Mouse (Mus musculus) midbrain, embryonic 15.5 days (tissue): Measurements from ENCODE around the gene Brms1. TPM values are rescaled to one million over a fixed set of nuclear protein-coding genes. Genes with fewer than 3 reads are reported as not detected.

ENCODE experiments used
- ATAC-seq: fragments of 200-750 bp; cut with Nextera tagmentation; replicated peaks from 2 replicates; pipeline ENCODE4 v1.8.0; 2017; ENCODE audit warnings: moderate TSS enrichment
- H3K27ac ChIP-seq: fragments of 300-500 bp; sonication (generic); 2 replicates; pipeline ENCODE4 v1.5.1; 2015; ENCODE audit warnings: mild to moderate bottlenecking, inconsistent platforms
- H3K27me3 ChIP-seq: fragments of 300-500 bp; sonication (generic); replicated peaks from 2 replicates; pipeline ENCODE4 v1.6.1; 2015; ENCODE audit warnings: inconsistent platforms
- H3K36me3 ChIP-seq: fragments of 300-500 bp; sonication (generic); replicated peaks from 2 replicates; pipeline ENCODE4 v1.6.1; 2015; ENCODE audit warnings: inconsistent platforms
- H3K4me1 ChIP-seq: fragments of 300-500 bp; sonication (generic); 2 replicates; pipeline ENCODE4 v1.6.1; 2015; ENCODE audit warnings: inconsistent platforms
- H3K4me2 ChIP-seq: fragments of 300-500 bp; sonication (generic); 2 replicates; pipeline ENCODE4 v1.6.1; 2015; ENCODE audit warnings: inconsistent platforms, mild to moderate bottlenecking, moderate library complexity
- H3K4me3 ChIP-seq: fragments of 300-500 bp; sonication (generic); 2 replicates; pipeline ENCODE4 v1.5.1; 2015; ENCODE audit warnings: mild to moderate bottlenecking, inconsistent platforms
- H3K9ac ChIP-seq: fragments of 300-500 bp; sonication (generic); 2 replicates; pipeline ENCODE4 v1.6.1; 2015; ENCODE audit warnings: mild to moderate bottlenecking, inconsistent platforms
- H3K9me3 ChIP-seq: fragments of 300-500 bp; sonication (generic); 2 replicates; pipeline ENCODE4 v1.6.1; 2016; ENCODE audit warnings: inconsistent platforms
- WGBS: fragments of 180-500 bp; shearing (Covaris S2); methylation state at CpG from one replicate; pipeline ENCODE4 v1.1.7; 2015; ENCODE audit warnings: mixed read lengths; 5-methylcytosine and 5-hydroxymethylcytosine counted together
- polyA plus RNA-seq: library from polyadenylated mRNA; unstranded; fragments of >200 nt; fragmentation: Nextera tagmentation; extraction: Ambion mirVana; gene quantifications from 2 replicates; pipeline ENCODE4 v1.2.1, GENCODE M21; 2015

Brms1 gene
- polyA plus RNA-seq, 1 experiment from 2014 or later, result 40.0 TPM

GRCm38 (mm10) chr19:5041588-5041987, 434 bp downstream of the Brms1 start:
- H3K4me3 ChIP-seq, result peak overlapping the region; percentile 70
- H3K27me3 ChIP-seq, result no peaks in the 10 kb centered on the region
- H3K4me2 ChIP-seq, result peak overlapping the region; percentile 96
- H3K9me3 ChIP-seq, result no peaks in the 10 kb centered on the region
- ATAC-seq, result peak; percentile 3; the same call in 1 of the 2 replicates
- peak overlapping the region; percentile 64 for H3K9ac ChIP-seq
- peak overlapping the region; percentile 58 for H3K27ac ChIP-seq
- 2% methylated on average over 16 of the region's 16 CpGs for WGBS
- peaks cover 37% of the 10 kb centered on the region for H3K4me1 ChIP-seq
- peaks cover 12% of the 10 kb centered on the region; the same call in 1 of the 2 replicates for H3K36me3 ChIP-seq

GRCm38 (mm10) chr19:5045531-5045930, 4.4 kb downstream of the Brms1 start:
- no peak for ATAC-seq

GRCm38 (mm10) chr19:5048138-5049056, 7.2 kb downstream of the Brms1 start:
- WGBS, result 86% methylated on average over 14 of the region's 14 CpGs

More at GRCm38 (mm10) chr19:5045531-5045930, 4.4 kb downstream of the Brms1 start:
- Histone ChIP-seq H3K27ac (no peak overlapping the region), H3K27me3 (peaks cover 8% of the 10 kb centered on the region), H3K36me3 (peaks cover 22% of the 10 kb centered on the region; the same call in 1 of the 2 replicates), H3K4me3 (no peak overlapping the region), H3K4me1 (peaks cover 29% of the 10 kb centered on the region), H3K9me3 (no peaks in the 10 kb centered on the region), H3K4me2 (no peak overlapping the region), H3K9ac (no peak overlapping the region)
- WGBS, result 86% methylated on average over 4 of the region's 4 CpGs

GRCm38 (mm10) chr19:5049325-5049724, 8.2 kb downstream of the Brms1 start:
- 0 out of 2 replicates have a peak, but pooled peaks cover 17% of the 10 kb centered on the region for H3K36me3 ChIP-seq
- H3K9ac ChIP-seq, result no peak overlapping the region
- peaks cover 41% of the 10 kb centered on the region for H3K27me3 ChIP-seq
- ATAC-seq, result no peak
- no peak overlapping the region for H3K27ac ChIP-seq
- H3K4me1 ChIP-seq, result peaks cover 12% of the 10 kb centered on the region
- no peak overlapping the region for H3K4me2 ChIP-seq
- no peaks in the 10 kb centered on the region for H3K9me3 ChIP-seq
- 61% methylated on average over 6 of the region's 6 CpGs for WGBS
- H3K4me3 ChIP-seq, result no peak overlapping the region

More at GRCm38 (mm10) chr19:5048138-5049056, 7.2 kb downstream of the Brms1 start:
- Histone ChIP-seq H3K9ac (no peak overlapping the region), H3K27me3 (peaks cover 36% of the 10 kb centered on the region), H3K4me2 (no peak overlapping the region), H3K4me3 (no peak overlapping the region), H3K36me3 (0 out of 2 replicates have a peak, but pooled peaks cover 17% of the 10 kb centered on the region), H3K27ac (no peak overlapping the region), H3K4me1 (peaks cover 12% of the 10 kb centered on the region), H3K9me3 (no peaks in the 10 kb centered on the region)
- no peak for ATAC-seq

- 17% methylated on average over 14 of the region's 14 CpGs for WGBS
- H3K27ac ChIP-seq, result no peak within 1 kb of the TSS
- H3K4me3 ChIP-seq, result no peak within 1 kb of the TSS
- H3K4me1 ChIP-seq, result peaks cover 12% of the 10 kb centered on the region
- H3K27me3 ChIP-seq, result peaks cover 41% of the 10 kb centered on the region
- 0 out of 2 replicates have a peak, but pooled peaks cover 13% of the 10 kb centered on the region for H3K36me3 ChIP-seq
- no peaks in the 10 kb centered on the region for H3K9me3 ChIP-seq
- H3K4me2 ChIP-seq, result peak within 1 kb of the TSS; percentile 6; the same call in 1 of the 2 replicates
- peak; percentile 46; the same call in 1 of the 2 replicates for ATAC-seq
- peak within 1 kb of the TSS; percentile 14; the same call in 1 of the 2 replicates for H3K9ac ChIP-seq
Measured at GRCm38 (mm10) chr19:5050047-5050905, 9.1 kb downstream of the Brms1 start, which contains the start of gene Rin1. TSS of gene Rin1 (plus strand) at chr19:5050481.

- H3K27me3 ChIP-seq, result peaks cover 41% of the 10 kb centered on the region
- 0 out of 2 replicates have a peak, but pooled peaks have one; percentile 28 for ATAC-seq
Measured at GRCm38 (mm10) chr19:5051031-5051430, 9.9 kb downstream of the Brms1 start.

GRCm38 (mm10) chr19:5051515-5051914, 10.4 kb downstream of the Brms1 start:
- Histone ChIP-seq H3K9ac (no peak overlapping the region), H3K27ac (no peak overlapping the region), H3K4me3 (no peak overlapping the region), H3K4me1 (peaks cover 15% of the 10 kb centered on the region), H3K9me3 (no peaks in the 10 kb centered on the region), H3K4me2 (no peak overlapping the region), H3K27me3 (peaks cover 41% of the 10 kb centered on the region), H3K36me3 (0 out of 2 replicates have a peak, but pooled peaks cover 10% of the 10 kb centered on the region)
- WGBS, result 48% methylated on average over 3 of the region's 3 CpGs
- ATAC-seq, result no peak

More at GRCm38 (mm10) chr19:5051031-5051430, 9.9 kb downstream of the Brms1 start:
- H3K9ac ChIP-seq, result peak overlapping the region; percentile 14; the same call in 1 of the 2 replicates
- no peaks in the 10 kb centered on the region for H3K9me3 ChIP-seq
- no peak overlapping the region for H3K27ac ChIP-seq
- no peak overlapping the region for H3K4me3 ChIP-seq
- H3K36me3 ChIP-seq, result 0 out of 2 replicates have a peak, but pooled peaks cover 13% of the 10 kb centered on the region
- peaks cover 12% of the 10 kb centered on the region for H3K4me1 ChIP-seq
- H3K4me2 ChIP-seq, result peak overlapping the region; percentile 6; the same call in 1 of the 2 replicates
- 6% methylated on average over 17 of the region's 17 CpGs for WGBS

GRCm38 (mm10) chr19:5052166-5052822, 11.1 kb downstream of the Brms1 start:
- Histone ChIP-seq H3K27ac (no peak overlapping the region), H3K4me1 (peaks cover 15% of the 10 kb centered on the region), H3K9ac (no peak overlapping the region), H3K9me3 (no peaks in the 10 kb centered on the region), H3K4me3 (no peak overlapping the region), H3K36me3 (0 out of 2 replicates have a peak, but pooled peaks cover 4% of the 10 kb centered on the region), H3K4me2 (no peak overlapping the region), H3K27me3 (peaks cover 41% of the 10 kb centered on the region)
- 28% methylated on average over 25 of the region's 25 CpGs for WGBS
- ATAC-seq, result no peak

GRCm38 (mm10) chr19:5052853-5053252, 11.7 kb downstream of the Brms1 start:
- H3K9me3 ChIP-seq, result no peaks in the 10 kb centered on the region
- ATAC-seq, result no peak
- H3K27me3 ChIP-seq, result peaks cover 45% of the 10 kb centered on the region
- H3K4me2 ChIP-seq, result no peak overlapping the region
- peaks cover 15% of the 10 kb centered on the region for H3K4me1 ChIP-seq
- 66% methylated on average over 17 of the region's 17 CpGs for WGBS
- no peak overlapping the region for H3K9ac ChIP-seq
- H3K4me3 ChIP-seq, result no peak overlapping the region
- no peak overlapping the region for H3K27ac ChIP-seq
- 0 out of 2 replicates have a peak, but pooled peaks cover 3% of the 10 kb centered on the region for H3K36me3 ChIP-seq

- Histone ChIP-seq H3K9ac (no peak overlapping the region), H3K27me3 (peaks cover 45% of the 10 kb centered on the region), H3K4me2 (no peak overlapping the region), H3K9me3 (no peaks in the 10 kb centered on the region), H3K36me3 (no peaks in the 10 kb centered on the region), H3K4me3 (no peak overlapping the region), H3K27ac (no peak overlapping the region), H3K4me1 (peaks cover 20% of the 10 kb centered on the region)
- no peak for ATAC-seq
- 16% methylated on average over 9 of the region's 9 CpGs for WGBS
Measured at GRCm38 (mm10) chr19:5053909-5054308, 12.8 kb downstream of the Brms1 start.

GRCm38 (mm10) chr19:5056251-5056650, 15.1 kb downstream of the Brms1 start:
- ATAC-seq, result peak; percentile 16; the same call in 1 of the 2 replicates
- Histone ChIP-seq H3K4me3 (no peak overlapping the region), H3K27me3 (peaks cover 31% of the 10 kb centered on the region), H3K9ac (no peak overlapping the region), H3K4me2 (no peak overlapping the region), H3K9me3 (no peaks in the 10 kb centered on the region), H3K27ac (no peak overlapping the region), H3K36me3 (no peaks in the 10 kb centered on the region), H3K4me1 (peaks cover 11% of the 10 kb centered on the region; the same call in 1 of the 2 replicates)
- 14% methylated on average over 6 of the region's 6 CpGs for WGBS
